Mouse (Mus musculus) B cell, adult (primary cell): ENCODE results near the gene Olfr1484. TPM values are rescaled to one million over a fixed set of nuclear protein-coding genes. Genes with fewer than 3 reads are reported as not detected.

Experiments
- total RNA-seq: library from RNA; stranded (reverse); gene quantifications from 4 replicates; pipeline ENCODE4 v1.2.4, GENCODE M21; 2023; ENCODE audit not compliant: inconsistent age

The Olfr1484 gene
- total RNA-seq: not detected in 4 replicates

GRCm38 (mm10) chr19:13583211-13583610, at the start of gene Olfr1484:
Gene Olfr1484 (plus strand): TSS chr19:13583511.

DNA sequence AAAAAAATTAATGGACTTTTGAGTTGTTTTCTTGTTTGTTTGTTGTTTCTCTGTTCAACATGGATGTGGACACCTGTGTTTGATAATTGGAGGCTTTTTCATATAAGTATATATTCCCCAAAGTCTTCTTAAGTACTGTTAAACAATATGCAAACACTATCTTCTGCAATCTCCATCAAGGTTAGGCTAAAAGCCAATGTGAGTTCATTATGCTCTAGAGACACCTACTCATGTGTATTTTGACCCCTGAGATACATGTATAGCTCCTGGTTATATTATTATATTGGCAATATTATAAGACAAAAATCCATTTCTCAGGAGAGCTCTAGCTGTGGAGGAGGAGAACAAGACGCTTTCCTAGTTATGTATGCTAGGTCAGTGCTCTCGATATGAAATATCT, 33.8 kb downstream of the Olfr1484 start, which contains the start of gene Olfr1487:
TSS of gene Olfr1487 (plus strand) at position 301 of the 400 bp plus-strand sequence.

GRCm38 (mm10) chr19:13631321-13631720, 48.0 kb downstream of the Olfr1484 start, which contains the start of gene Olfr1489:
Gene Olfr1489 (plus strand): TSS chr19:13631621.

Other genes with a start within 250 kb of the Olfr1484 start
- not detected in 4 replicates for gene Olfr1466, start 244.6 kb upstream of the Olfr1484 start, total RNA-seq
- not detected in 4 replicates for gene Olfr1467, start 221.3 kb upstream of the Olfr1484 start, total RNA-seq
- not detected in 4 replicates for gene Olfr1469, start 175.7 kb upstream of the Olfr1484 start, total RNA-seq
- gene Olfr1471, start 140.1 kb upstream of the Olfr1484 start, total RNA-seq: not detected in 4 replicates
- not detected in 4 replicates for gene Olfr1472, start 127.4 kb upstream of the Olfr1484 start, total RNA-seq
- not detected in 4 replicates for gene Olfr1474, start 113.9 kb upstream of the Olfr1484 start, total RNA-seq
- gene Olfr1475, start 103.3 kb upstream of the Olfr1484 start, total RNA-seq: not detected in 4 replicates
- not detected in 4 replicates for gene Olfr1477, start 83.0 kb upstream of the Olfr1484 start, total RNA-seq
- gene Olfr1480, start 55.6 kb upstream of the Olfr1484 start, total RNA-seq: not detected in 4 replicates
- gene Olfr1487, start 33.9 kb downstream of the Olfr1484 start, total RNA-seq: not detected in 4 replicates
- not detected in 4 replicates for gene Olfr1489, start 48.1 kb downstream of the Olfr1484 start, total RNA-seq
- gene Olfr1490, start 67.6 kb downstream of the Olfr1484 start, total RNA-seq: not detected in 4 replicates
- not detected in 4 replicates for gene Olfr1491, start 113.8 kb downstream of the Olfr1484 start, total RNA-seq
- not detected in 4 replicates for gene Olfr1493-ps1, start 139.8 kb downstream of the Olfr1484 start, total RNA-seq
- not detected in 4 replicates for gene Olfr1494, start 156.2 kb downstream of the Olfr1484 start, total RNA-seq
- gene Olfr1495, start 181.1 kb downstream of the Olfr1484 start, total RNA-seq: not detected in 4 replicates
- not detected in 4 replicates for gene Olfr1496, start 194.4 kb downstream of the Olfr1484 start, total RNA-seq
- gene Olfr1497, start 214.7 kb downstream of the Olfr1484 start, total RNA-seq: not detected in 4 replicates
- gene Olfr1499, start 235.9 kb downstream of the Olfr1484 start, total RNA-seq: not detected in 4 replicates
- not detected in 4 replicates for gene Olfr1500, start 247.0 kb downstream of the Olfr1484 start, total RNA-seq